Mouse (Mus musculus) liver, embryonic 14.5 days (tissue): Measurements from ENCODE around the gene Dnajb4.

Source experiments
- CTCF ChIP-seq: IDR thresholded peaks from 2 replicates; pipeline ENCODE4 v1.5.1; 2016; ENCODE audit warnings: antibody characterized with exemption, low read depth, control low read depth
- EP300 ChIP-seq: IDR thresholded peaks from 2 replicates; pipeline ENCODE4 v1.6.1; 2016; ENCODE audit warnings: antibody characterized with exemption, low read depth

DNA sequence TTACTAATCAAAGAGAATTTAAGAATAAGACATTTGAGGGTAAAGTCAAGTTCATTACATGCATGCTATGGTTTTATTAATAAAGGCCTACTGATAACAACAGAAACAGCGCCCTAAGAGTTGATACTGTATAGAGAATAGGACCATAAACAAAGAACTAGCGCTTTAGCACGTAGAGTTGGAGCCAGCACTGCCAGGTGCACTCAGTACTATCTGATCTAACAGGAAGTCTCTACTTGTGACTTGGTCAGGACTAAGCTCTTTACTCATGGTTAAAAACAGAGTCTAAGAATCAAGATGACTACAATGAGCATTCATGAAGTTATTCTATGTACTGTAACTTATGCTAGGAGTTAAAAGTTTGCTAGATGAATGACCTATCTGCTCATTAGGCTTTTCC lies 5.5 kb downstream of the Dnajb4 start:
- TF ChIP-seq CTCF = no peak
- no peak for TF ChIP-seq EP300
